Mouse (Mus musculus) ES-Bruce4 (cell line): ENCODE data around the gene Hddc3.

Experiments
- CTCF ChIP-seq: IDR thresholded peaks from one replicate; pipeline ENCODE4 v1.8.1; 2011; ENCODE audit warnings: low read depth, low read length
- EP300 ChIP-seq: IDR thresholded peaks from 2 replicates; pipeline ENCODE4 v1.6.1; 2011; ENCODE audit warnings: low read depth, low read length; ENCODE audit not compliant: insufficient read depth

DNA sequence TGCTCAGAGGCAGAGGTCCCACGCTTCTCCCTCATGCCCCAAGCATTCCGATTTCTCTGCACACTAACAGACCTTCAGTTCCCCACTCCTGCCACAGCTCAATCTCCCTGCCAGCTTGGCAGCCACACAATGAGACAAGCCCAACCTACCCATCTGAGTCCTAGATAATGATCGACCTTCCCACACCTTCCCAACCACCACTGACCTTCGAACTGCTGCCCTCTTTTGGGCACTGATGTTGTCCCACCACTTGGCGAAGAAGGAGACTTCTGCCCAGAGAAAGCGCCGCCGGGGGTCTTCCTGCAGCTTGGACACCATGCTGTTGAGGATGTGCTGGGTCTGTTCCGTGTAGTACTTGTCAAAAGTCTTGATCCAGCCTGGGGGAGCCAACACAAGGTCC is 25.1 kb downstream of the Hddc3 start:
- TF ChIP-seq CTCF: no peak
- no peak for TF ChIP-seq EP300
